Mouse (Mus musculus): ENCODE measurements around the gene Runx1.

The Runx1 gene

DNA sequence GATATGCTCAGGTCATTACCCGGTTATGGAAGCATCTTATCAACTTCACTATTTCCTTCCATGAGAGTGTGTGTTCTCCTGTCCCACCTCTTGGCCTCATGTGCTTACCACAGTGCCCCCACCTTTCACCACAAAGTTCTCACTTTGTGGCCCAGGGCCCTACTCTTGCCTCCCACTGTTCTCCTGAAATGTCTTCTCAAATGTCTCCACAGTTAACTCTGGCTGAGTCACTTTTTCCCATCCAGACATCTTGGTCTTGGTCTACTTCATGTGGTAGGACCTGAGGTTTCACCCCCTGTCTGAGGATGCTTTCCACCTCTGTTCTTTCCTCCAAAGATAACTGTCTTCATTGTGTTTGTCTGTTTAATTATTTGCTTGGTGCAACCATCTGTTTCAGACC is 77.7 kb downstream of the Runx1 start:
- peak; percentile 9 for DNase-seq (ENCODE audit: low read depth, low spot score)

DNA sequence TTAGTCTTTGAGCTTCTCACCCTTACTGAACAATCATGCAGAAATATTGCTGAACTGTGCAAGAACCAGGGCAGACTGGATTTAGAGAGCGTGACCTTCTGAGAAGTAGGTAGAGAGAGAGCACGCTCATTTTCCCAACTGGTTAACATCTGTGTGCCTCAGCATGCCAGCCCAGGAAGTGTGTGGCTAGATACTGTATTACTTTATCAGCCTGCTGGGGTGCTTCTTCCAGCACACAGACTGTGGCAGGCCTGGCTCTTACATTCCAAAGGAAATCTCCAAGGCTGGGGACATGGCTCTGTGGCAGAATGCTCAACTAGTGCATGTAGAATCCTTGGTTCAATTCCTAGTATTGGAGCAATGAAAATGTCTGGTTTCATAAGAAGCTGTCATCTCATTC is 78.9 kb downstream of the Runx1 start:
- no peak for DNase-seq (ENCODE audit: low read depth, low spot score)

DNA sequence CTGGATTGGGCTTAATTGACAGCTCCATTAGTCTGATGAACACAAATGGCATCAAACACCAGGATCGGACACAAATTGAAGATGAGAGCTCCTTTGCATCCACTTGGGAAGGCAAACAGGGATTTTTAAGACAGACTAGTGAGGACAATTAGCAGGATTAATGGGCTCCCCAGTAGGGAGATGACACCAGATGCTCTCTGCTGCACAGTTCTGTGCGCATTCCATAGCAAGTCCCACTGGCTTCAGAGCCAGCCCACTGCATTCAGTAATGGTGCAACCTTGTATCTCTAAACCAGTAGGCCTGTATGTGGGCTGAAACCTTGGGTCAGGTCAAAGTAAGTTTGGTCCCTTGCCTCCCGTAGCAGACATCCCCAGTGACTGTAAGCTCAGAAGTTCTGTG is 80.7 kb downstream of the Runx1 start:
- DNase-seq (ENCODE audit: low read depth, low spot score): no peak

DNA sequence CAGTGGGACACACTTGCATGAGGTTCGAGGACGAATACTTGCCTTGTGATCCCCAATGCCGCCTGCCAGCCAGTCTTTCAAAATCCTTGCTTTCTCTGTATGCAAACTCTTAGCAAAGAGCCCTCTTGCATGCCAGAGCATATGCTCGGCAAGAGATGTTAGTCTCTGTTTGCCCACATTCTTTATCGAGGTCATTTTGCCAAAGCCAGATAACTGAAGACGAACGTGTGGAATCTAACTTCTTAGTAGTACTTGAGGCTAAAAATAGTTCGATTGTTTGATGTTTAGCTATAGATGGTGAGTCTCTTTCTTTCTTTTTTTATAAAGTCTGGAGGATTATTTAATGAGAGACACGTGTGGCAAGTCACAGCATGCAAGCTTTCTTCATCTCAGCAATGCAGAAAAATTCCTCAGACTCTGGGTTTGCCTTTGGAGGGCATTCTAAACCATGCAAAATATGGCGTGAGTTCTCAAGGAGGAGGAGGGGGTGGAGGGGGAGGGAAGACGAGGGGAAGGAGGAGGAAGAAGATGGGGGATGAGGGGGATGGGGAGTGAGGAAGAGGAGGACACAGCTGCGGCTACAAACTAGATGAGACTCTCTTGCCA is 81.7 kb downstream of the Runx1 start:
- peak; percentile 30 for DNase-seq (ENCODE audit: low read depth, low spot score)

DNA sequence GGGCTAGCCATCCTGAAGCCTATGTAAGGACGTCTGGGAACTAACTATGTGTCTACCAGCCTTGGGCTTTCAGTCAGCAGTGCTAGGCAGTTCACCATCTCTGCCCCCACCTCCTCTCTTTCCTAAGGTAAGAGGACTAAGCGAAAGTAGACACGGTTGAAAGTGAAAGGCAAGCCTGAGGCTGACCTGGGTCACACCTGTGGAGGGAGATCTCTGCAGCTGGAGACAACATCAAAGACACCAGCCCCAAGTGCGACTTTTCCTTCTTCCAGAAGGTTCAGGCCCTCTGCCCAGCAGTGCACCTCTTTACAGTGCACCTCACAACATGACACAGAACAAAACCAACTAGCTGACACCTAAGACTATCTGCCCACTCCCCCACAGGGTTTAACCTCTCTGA is 82.2 kb downstream of the Runx1 start:
- DNase-seq (ENCODE audit: low read depth, low spot score): no peak

DNA sequence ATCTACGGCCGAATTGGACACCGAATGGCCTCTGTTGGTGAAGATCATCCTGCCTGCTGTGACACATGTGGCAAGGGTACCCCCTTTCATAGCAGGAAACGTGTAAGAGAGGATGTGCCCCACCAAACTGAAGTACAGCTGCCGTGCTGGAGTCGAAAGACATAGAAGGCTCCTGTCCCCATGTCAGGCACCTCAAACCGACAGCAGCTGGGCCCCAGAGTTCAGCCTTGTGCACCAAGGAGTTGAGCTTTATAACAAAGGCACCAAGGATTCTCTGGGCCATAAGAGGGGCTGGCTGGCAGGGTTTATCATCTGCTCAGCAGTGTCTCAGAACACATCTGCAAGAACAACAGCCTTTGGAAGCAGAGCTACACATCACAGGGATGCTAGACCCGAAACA is 84.6 kb downstream of the Runx1 start:
- no peak for DNase-seq (ENCODE audit: low read depth, low spot score)

DNA sequence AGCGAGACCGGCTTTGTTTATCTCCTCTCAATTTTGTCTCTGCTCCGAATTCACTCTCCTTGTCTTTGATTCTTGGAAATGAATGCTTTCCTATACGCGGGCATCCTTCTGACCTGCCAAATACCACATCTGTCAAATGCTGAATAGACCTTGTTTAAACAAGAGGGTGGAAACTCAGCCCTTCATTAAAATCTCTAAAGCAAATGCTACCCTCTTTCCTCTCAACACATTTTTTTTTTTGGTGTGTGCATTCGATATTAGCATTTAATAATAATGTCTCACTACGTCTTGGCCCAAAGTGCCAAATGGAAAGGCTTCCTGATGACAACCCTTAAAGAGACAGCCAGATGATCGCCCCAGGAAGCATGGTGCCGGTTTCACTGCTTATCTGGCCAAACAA is 85.4 kb downstream of the Runx1 start:
- DNase-seq (ENCODE audit: low read depth, low spot score): no peak

DNA sequence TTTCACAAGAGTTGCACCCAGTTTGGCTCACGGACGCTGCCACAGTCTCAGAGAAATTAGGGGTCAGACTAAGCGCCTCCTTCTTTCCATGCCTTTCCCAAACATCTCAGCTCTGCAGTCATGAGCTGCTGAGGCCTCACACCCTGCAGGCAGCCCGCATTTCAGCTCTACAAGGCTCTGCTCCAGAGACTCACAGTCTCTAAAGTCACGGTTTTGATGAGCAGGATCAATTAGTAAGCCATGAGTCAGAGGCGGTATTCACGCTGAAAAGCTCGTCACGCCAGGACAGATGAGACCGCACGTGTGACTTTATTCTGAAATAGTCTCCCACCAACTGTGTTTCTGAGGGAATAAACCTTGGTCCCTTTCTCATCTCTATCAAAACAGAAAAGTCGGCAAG is 86.0 kb downstream of the Runx1 start:
- no peak for DNase-seq (ENCODE audit: low read depth, low spot score)

DNA sequence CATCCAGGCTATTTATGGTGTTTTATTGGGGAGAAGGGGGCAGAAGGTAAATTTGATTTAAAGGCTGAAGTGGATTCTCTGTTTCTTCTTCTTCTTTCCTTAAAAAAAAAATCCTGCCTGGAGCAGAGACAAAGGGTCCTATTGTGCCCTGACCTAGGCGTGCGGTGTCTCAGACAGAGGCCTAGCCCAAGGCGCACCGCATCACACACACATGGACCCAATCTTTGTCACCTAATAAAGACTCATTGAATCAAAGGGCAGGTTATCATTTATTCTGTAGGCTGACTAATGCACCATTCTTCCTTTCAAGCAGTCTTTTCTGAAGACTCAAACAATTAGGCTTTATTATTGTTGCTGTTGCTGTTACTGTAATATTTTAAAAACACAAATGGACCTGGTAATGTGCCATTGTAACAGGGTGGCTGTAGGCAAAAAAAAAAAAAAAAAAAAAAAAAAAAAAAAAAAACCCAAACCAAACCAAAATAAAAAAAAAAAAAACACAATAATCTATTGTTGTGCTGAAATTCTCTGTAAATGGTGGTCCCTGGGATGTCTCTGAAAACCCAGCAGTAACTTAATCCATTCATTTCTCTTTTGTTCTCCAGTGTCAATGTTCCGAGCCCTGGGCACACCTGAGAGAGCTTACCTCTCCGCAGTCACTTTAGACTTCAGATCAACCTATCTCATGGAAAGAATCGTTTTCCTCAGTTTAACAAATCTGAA is 86.7 kb downstream of the Runx1 start:
- no peak for DNase-seq (ENCODE audit: low read depth, low spot score)

DNA sequence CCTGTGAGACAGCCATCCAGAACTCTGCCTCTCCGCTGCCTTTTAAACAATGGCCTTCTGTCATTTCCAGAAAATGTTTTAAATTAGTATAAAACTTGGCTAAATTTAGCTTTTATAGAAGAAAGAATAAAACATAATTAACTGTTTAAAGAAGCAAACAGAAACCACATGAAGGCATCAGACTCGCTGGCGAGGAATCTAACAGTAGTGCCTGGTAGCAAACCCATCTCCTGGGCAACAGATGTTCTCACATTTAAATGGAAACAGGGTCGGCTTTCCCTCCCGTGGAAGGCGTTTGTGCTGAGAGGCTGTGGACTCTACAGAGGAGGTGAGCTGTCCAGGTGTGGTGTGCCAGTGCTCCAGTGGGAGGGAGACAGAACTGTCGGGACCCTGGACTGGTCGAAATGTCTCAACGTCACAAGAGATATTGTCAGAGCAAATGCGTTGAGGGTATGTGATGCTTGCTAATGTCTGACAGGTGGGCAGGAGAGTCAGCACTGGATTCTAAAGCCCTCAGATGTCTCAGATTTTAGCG is 87.4 kb downstream of the Runx1 start:
- no peak for DNase-seq (ENCODE audit: low read depth, low spot score)

DNA sequence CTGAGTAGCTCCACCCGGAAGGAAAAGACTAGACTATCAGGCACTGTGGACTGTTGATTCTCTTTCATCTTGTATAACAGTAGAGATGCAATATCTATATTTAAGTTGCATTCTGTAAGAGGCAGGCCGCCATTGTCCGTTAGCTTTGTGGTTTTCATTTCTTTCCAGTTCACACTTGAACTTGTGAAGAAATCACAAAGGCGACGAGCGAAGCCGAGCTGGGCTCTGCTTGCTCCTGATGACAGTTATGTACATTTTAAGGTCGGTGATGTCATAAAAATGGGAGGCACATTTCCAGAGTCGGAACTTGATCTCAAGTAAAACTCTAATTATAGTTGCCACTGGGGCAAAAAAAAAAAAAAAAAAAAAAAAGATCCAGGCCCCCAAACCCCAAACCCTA is 99.1 kb downstream of the Runx1 start:
- DNase-seq (ENCODE audit: low read depth, low spot score): no peak

DNA sequence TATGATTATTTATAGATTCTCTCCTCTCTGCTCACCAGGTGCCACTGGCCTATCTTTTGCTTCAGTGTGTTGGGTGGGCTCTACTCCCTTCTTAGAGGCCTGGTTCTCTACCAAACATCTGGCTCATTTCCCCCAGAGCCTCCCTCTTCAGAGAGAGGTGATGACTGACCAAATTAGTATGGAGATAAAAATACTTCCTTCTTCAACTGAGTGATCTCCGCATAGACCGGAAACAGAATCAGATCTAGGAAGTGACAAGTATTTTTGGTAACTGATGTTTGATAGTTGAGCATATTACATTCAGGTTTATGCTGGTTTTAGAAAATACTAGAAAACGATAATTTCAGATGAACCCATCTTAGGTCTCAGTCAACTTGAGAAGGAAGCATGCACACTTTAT is 101.4 kb downstream of the Runx1 start:
- DNase-seq (ENCODE audit: low read depth, low spot score): no peak

DNA sequence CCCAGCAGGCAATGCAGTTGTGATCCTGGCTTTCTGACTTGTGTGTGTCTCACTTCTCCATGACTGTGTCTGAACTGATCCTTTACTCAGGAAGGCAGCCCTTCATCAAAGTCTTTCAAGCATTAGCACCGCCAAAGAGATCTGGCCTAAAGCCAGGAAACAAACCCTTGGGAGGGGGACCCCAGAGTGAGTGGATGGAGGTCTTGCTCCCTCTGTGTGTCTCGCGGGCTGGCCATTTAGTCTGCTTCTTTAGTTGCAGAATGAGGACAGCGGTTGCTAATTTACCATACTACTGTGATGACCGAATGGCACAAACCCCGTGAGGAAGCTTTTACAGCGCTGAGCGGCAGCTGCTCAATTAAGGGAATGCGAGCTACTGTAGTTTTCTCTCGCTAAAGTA is 105.3 kb downstream of the Runx1 start:
- no peak for DNase-seq (ENCODE audit: low read depth, low spot score)

DNA sequence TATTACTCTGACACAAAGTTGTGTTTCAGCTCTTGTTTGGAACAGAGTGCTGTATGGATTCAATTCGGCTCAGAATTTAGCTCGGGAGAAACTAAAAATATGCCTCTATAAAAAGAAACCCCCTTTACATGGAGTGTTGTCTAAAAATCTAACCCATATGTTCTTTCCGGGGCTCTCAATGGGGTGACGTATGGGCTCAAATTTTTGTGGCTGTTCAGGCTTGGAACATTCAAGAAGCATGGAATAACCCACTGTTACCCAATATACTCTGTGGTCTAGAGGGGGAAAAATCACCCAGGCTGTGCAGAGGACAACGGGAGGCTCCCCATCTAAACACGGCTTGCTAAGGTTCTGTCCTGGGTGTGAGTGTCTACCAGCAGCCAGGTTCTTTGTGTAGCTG is 106.2 kb downstream of the Runx1 start:
- no peak for DNase-seq (ENCODE audit: low read depth, low spot score)

DNA sequence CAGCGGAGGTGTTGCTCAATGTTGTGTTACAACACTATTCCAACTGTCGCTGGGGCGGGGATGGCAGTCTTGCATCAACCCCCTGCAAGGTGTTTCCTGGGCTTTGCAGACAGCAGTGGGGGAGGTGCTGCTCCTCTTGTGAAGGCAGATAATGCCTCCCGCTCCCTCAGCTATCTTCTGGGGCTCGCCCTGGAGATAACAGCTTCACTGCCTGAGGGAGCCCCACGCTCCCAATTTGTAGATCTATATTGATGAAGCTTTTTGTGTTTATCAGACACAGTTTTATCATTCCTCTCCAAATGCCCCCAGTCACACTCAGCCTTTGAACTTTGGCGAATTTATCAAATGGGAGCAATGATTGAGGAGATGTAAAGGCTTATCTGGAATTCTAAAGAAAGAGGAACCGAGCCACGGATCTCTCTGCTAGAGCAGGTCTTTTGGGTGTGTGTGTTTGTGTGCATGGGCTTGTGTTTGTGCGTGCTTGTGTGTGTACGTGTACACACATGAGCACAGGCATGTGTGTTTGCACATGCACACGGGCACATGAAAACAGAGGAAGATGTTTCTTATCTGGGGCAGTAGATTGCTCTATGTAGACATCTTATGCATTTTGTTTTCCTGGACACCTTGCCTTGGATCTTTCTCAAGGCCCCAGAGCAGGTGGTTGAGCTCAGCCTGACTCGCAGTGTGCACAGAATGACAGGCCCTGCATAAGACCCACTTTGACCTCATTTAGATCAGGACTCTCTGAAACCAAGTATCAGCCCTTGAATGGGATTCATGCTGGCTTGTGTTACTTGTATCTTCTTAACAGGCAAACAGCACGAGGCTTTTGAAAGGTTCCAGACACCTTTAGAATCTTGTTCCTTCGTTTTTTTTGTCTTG is 110.1 kb downstream of the Runx1 start:
- no peak for DNase-seq (ENCODE audit: low read depth, low spot score)

DNA sequence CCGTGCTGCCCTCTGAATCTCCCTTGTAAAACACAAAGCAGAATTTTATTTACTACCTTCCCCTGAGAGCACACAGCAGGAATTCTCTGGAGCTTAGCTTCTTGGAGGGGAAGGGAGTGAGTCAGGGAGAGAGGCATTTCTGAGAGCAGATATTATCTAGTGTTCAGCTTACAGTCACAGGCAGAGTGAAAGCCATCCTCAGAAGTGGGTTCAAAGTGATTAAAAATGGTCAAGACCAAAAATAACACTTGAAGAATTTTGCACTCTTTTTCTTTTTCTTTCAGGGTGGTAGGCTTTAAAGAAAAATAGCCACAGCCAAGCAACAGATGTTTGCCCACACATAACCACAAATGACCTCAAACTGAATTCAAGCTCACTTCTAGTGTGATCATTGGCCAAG is 115.8 kb downstream of the Runx1 start:
- peak; percentile 73 for DNase-seq (ENCODE audit: low read depth, low spot score)

DNA sequence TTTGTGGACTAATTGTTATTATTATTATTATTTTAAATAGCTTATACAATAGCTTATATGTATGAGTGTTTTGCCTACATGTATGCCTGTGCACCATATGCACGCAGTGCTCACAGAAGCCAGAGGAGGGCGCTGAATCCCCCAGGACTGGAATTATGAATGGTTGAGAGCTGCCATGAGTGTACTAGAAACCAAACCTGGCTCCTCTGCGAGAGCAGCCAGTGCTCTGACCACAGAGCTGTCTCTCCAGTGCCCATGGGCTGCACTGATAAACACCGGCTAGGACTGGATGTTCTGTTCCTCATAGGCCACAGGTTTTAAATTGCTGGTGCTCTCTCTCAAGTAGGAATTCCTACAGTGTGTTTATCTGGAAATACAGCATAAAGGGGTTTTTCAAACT is 117.2 kb downstream of the Runx1 start:
- no peak for DNase-seq (ENCODE audit: low read depth, low spot score)

DNA sequence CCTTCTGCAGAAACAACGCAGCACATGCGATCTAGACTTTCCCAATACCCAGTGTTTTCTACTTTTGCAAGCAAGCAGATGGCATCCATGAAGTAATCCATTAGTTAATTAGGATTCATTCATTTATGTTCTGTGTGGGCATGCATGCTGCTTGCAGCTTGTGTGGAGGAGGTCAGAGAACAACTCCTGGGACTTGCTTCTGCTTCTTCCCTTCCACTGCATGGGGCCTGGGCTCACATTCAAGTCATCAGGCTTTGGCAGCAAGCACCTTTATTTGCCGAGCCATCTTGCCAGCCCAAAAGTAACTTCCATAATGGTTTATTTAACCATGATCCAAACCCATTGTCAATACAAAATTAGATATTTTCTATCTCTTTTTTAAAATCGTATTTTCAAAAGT is 118.2 kb downstream of the Runx1 start:
- no peak for DNase-seq (ENCODE audit: low read depth, low spot score)

DNA sequence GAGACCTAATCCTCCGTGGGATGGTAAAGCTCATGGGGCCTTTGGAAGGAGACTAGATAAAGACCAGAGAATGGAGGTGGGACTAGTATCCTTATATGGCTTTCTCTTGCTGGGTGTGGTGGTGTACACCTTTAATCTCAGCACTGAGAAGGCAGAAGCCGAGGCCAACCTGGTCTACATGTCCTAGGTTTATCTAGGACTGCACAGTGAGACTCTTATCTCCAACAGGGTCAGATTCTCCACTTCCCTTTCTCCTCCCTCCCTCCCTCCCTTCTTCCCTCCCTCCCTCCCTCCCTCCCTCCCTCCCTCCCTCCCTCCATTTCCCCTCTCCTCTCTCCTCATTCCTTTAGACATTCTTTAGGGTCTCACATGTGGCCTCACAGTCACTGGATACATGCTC is 118.8 kb downstream of the Runx1 start:
- DNase-seq (ENCODE audit: low read depth, low spot score): no peak

DNA sequence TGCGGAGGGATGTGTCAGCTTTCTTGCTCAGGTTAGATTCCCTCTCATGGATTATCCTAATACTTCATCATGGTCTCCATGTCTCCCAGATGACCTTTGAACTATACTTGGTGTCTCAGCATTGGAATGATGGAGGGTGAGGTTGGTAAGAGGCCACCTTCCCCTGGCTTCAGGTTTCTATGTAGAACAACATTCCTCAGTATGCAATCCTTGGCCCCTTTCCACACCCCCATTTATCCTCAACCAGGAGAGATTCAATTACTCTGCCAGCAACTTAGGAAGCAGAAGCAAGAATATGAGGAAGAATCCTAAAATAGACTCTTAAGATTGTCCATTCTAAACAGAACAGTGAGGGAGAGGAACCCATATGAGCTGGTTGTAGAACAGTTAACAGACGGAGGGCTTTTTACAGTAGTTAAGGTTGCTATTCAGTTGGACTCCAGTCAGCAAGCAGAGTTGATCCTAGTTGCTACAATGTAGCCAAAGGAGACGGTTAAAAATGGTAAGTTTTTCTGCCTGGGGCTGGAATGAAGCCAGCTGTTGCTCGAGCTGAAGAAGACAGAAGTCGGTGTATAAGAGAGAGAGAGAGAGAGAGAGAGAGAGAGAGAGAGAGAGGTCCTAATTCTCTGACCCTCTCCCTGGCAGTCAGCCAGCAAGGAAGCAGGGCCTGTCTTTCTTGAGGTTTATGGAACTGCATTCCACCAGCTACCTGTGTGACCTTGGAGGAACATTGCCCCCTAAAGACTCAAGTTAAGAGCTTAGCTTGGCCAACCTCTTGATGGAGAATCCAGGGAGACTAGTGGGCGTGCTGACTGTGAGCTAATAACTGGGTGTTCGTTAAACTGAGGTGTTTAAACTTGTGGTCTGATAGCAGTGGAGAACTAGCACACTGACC is 120.1 kb downstream of the Runx1 start:
- peak; percentile 69 for DNase-seq (ENCODE audit: low read depth, low spot score)

DNA sequence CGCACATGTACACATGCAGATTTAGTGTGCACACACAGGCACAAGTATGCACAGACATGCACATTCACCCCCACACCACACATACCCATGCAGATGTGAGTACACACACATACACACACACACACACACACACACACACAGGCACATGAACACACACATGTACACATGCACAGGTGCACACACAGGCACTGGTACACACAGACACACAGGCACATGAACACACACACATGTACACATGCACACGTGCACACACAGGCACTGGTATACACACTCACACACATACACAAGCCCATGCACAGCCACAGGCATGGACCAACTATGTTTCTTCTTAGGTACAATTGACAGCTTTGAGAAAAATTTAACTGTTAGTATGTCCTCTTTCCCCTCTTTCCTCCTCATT is 122.1 kb downstream of the Runx1 start:
- no peak for DNase-seq (ENCODE audit: low read depth, low spot score)
